Mouse (Mus musculus) regulatory T cell (primary cell): ENCODE measurements around the gene Dnah7c.
"Not testable (repeated sequence)": the region's sequence is repeated elsewhere in the genome, so short reads cannot be mapped to it uniquely, and the experiment has no call there.

Experiments
- in situ Hi-C: fragments of 300-600 bp; cut with MboI, MseI; formaldehyde crosslinking; loops from one replicate; pipeline ENCODE4 v1.15.1; 2025; ENCODE audit warnings: high pct_unique_total_duplicates

Gene Dnah7c

GRCm38 (mm10) chr1:46425137-46425925 is at the start of gene Dnah7c:
Gene Dnah7c, plus strand, starts transcription at chr1:46425592.
- in situ Hi-C loops, result no loop called here

DNA sequence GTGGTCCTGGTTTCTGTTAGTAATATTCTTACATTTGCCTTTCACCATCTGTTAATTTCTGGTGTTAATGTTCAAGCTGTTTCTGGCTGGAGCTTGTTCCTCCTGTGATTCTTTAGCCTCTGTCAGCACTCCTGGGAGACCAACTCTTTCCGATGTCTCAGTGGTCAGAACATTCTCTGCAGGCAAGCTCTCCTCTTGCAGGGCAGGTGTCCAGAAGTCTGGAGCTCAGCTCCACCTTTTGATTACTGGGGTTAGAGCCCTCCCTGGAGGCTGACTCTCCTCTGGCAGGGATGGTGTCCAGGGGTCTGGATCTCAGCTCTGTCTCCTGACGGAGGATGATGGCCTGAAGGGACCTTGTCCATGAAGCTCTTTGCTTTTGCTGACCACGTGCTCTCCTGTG is 44.8 kb upstream of the Dnah7c start:
- in situ Hi-C loops, result not testable (repeated sequence)

DNA sequence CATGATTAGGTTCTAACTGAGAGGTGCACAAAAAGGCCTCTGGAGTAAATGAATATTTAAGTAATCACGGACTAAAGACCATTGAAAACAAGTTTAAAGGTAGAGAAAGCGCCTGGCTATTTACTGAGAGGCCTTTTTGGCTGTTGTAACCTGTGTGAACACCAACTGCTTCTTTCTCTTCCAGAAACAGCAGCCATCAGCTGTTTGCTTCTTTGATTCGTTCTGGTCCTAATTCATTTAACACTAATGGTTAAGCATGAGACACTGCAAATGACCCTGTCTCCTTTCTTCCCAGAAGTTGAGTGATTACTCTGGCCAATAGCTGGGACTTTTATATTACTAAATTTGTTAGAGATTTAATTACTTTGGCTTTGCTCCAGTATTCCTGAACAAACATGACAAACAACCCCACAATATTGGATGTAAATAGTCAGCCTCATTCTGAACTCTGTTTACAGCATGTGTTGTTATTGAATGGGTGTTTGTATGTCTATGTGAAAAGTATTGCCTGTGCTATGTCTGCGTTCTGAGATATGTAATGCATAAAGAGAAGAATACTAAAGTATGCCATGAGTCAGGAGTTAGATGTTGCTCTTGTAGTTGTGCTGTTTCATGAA is 30.6 kb upstream of the Dnah7c start:
- in situ Hi-C loops, result not testable (repeated sequence)

DNA sequence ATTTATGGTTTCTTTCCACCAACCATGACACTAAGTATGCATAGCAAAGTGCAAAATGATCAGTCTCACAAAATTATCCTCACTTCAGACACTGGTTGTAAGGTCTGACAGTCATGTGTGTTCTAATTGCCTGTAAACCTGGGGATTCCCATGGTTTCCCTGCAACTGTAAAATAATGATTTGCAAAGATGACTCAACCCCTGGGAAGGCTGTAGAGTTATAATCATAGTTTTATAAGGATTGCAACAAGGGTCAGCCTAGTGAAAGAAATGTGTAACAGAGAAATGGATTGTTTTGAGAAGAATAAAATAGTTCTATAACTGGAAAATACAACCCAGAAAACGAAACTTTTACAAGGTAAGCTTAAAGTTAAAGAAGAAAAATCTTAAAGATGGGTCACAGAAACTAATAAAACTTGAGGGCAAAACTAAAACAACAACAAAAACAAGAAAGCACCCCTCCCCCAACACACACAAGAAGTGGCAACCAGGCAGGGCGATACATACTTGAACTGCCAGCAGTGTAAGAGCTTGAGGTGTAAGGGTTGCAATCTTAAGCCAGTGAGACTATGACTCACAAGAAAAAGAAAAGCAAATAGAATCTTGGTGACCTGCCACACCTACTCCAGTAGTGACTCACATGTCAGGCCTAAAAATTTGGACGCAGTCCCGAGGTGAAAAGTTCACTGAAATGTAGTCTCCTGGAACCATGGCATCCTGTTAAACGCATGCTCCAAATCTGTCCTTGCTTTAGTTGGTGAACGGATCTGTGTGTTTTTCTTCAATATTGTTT is 16.9 kb upstream of the Dnah7c start:
- in situ Hi-C loops, result loop anchor here (25.0 kb wide), 1 partner anchor 571 kb away; no protein-coding TSS in a partner anchor

- in situ Hi-C loops, result loop anchor here (25.0 kb wide), 1 partner anchor 577 kb away; no protein-coding TSS in a partner anchor
Measured at GRCm38 (mm10) chr1:46414798-46415197, 10.6 kb upstream of the Dnah7c start.

DNA sequence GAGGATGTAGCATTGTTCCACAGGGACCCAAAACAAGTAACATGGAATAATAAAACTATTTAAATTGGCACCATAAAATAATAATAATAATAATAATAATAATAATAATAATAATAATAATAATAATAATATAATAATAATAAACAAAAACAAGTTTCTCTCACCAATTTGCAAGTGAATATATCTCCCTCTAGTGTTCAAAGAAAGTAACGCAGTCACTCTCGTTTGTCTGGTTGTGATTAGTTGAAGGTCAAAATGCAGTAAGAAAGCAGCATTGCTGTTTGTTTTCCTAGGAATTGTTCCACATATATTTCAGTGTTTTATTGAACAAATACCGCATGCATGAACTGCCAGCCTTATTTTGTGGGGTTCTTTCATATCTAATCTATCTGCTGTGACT is 8.4 kb upstream of the Dnah7c start:
- in situ Hi-C loops, result loop anchor here (25.0 kb wide), 1 partner anchor 580 kb away; no protein-coding TSS in a partner anchor

- in situ Hi-C loops, result loop anchor here (25.0 kb wide), 1 partner anchor 582 kb away; no protein-coding TSS in a partner anchor
Measured at GRCm38 (mm10) chr1:46418966-46419365, 6.4 kb upstream of the Dnah7c start.

DNA sequence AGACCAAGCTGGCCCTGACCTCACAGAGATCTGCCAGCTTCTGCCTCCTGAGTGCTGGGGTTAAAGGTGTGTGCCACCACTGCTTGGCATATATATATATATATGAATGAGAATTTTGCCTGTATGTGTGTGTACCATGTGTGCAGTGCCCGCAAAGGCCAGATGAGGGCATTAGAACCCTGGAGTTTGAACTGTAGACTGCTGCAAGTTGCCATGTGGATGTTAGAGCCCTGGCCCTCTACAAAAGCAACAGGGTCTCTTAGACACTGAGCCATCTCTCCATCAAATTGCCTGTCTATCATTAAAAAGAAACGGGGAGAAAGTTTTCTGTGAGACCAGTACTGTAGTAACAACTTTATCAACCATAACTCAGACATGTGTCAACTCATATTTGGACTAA is 3.0 kb downstream of the Dnah7c start:
- in situ Hi-C loops, result no loop called here

DNA sequence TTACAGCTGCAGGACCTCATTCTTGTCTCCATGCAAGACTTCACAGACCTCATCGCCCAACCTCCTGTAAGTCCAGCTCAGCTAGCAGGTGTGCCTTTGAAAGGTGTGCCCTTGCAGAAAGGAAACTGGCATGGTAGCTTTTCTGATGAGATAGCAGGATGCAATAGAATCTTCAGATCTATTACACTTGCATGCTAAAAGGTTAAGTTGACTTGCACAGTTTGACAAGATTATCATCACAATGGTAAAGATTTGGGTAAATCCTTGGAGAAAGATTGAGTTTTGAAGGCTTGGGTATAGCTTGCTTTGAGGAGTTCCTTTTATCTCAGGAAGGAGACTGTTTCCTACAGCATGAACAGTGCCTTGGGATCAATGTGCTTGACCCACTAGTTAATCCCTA is 89.3 kb downstream of the Dnah7c start:
- in situ Hi-C loops, result not testable (repeated sequence)

DNA sequence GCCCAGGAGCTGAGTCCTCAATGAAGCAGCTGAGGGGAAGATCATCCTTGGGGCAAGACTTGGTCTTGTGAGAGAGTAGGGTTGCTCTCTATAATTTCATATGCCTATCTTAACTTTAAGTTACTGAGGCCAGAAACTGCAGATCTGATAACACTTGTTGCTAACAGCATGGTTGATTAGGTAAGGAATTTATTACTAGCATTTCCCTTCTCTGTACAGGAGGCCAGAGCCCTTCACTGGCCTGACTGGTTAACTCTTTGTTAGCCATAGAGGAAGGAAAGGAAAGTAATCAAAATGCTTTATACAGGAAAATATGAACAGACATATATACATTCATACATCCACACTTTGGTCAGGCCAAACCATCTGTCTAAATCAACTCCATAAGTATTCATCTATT is 95.6 kb downstream of the Dnah7c start:
- in situ Hi-C loops, result loop anchor here (5.0 kb wide), 1 partner anchor 394 kb away; no protein-coding TSS in a partner anchor

- in situ Hi-C loops, result not testable (repeated sequence)
Measured at GRCm38 (mm10) chr1:46526537-46526936, 101.1 kb downstream of the Dnah7c start.

DNA sequence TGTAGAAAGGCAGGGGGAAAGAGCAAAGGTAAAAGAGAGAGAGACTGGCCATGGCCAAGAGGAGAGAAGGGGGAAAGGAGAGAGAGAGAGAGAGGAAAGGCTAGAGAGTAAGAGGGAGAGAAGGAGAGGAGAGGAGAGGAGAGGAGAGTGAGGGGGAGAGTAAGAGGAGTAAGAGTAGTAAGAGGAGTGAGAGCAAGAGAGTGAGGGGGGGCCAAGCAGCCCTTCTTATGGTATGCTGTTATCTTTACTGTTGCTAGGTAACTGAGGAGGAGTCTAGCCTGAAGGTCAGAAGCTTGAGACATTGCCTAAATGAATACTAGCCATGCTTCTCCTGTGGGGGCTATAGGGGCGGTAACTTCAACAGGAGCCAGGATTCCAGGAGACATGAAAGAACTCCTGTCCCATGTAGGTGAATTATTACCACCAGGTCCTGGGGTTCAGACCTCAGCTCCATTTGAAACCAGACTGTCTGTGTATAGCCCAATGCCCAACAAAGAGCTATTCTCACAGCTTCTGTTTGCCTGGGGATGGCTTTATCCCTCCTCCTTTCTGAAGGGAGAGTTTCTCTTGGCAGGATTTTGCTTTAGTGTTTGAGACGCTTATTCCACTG is 119.5 kb downstream of the Dnah7c start:
- in situ Hi-C loops, result no loop called here

GRCm38 (mm10) chr1:46580385-46580784 is 155.0 kb downstream of the Dnah7c start:
- in situ Hi-C loops, result no loop called here

DNA sequence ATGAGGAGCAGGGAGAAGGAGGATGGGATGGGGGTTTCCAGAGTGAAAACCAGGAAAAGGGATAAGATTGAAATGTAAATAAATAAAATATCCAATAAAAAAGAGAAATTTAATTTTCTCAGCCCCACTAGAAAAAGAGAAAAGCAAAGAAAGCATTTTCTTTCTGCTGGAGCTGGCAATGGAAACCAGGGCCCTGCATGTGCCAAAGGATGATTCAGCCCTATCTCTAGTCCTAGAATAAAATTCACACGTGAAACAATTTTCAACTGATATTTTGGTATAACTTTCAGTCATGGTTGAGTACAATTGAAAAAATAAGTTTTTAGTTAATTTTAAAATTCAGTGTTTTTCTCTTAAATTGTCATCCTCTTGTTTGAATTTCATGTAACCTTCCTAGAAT is 168.4 kb downstream of the Dnah7c start:
- in situ Hi-C loops, result not testable (repeated sequence)

DNA sequence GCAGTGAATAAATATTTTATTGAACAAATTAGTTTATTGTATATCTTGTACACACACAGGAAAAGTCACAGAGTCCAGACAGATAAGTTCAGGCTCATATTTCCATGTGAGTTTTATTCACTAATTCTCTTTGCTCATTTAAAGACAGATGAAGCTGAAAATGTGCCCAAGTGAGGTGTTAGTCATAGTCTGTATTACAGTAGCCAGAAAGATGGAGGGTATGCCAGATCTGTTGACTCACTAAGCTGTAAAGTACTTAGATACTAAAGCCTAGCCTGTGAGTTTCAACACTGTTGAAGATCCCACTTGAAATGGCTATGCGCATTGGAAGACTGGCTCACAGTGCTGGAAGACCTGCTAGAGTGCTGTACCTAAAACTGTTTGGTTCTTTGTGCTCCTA is 171.0 kb downstream of the Dnah7c start:
- in situ Hi-C loops, result not testable (repeated sequence)

GRCm38 (mm10) chr1:46620331-46620730 is 194.9 kb downstream of the Dnah7c start:
- in situ Hi-C loops, result no loop called here

GRCm38 (mm10) chr1:46625914-46626313 is 200.5 kb downstream of the Dnah7c start:
- in situ Hi-C loops, result not testable (repeated sequence)

DNA sequence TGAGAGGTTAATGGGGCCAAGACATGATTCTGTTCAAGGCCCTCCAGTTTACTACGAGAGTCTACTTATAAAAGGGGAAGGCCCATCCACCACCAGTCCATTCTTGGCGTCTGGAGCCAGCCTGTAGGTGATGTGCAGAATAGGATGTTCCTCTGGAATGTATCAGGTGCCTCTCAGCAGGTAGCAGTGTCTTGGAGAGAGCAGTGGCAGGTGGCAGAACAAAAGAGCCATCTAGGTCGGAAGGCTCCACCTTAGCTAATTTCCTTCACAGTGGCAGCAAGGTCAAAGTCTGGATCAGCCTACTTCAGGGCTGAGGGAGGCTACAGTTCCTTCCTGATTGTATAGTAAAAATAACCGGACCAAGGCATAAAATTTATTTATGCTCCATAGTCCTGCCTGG is 224.4 kb downstream of the Dnah7c start:
- in situ Hi-C loops, result not testable (repeated sequence)

GRCm38 (mm10) chr1:46652721-46653120 is 227.3 kb downstream of the Dnah7c start:
- in situ Hi-C loops, result not testable (repeated sequence)

GRCm38 (mm10) chr1:46724810-46725209 is 299.4 kb downstream of the Dnah7c start:
- in situ Hi-C loops, result not testable (repeated sequence)

DNA sequence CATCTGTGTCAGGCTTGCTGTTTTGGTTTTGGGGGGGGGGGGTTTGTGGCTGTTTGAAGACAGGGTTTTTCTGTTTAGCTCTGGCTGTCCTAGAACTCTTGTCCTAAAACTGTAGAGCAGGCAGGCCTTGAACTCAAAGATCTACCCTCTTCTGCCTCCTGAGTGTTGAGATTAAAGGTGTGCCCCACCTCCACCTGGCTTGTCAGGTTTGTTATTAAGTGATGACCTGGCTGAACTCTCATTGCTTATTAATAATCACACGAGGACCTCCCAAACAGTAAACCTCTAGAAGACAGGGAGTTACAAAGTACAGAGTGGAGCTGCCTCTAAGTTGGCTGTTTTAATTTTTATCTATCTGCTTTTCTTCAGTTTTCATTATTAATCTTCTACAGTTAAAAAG is 299.9 kb downstream of the Dnah7c start:
- in situ Hi-C loops, result no loop called here

- in situ Hi-C loops, result not testable (repeated sequence)
Measured at GRCm38 (mm10) chr1:46725719-46726118, 300.3 kb downstream of the Dnah7c start.
